Mouse (Mus musculus) neural tube, embryonic 11.5 days (tissue): ENCODE measurements around the gene Tmem163. TPM values are rescaled to one million over a fixed set of nuclear protein-coding genes. Genes with fewer than 3 reads are reported as not detected.
A peak's percentile ranks its signal among the peaks of the same experiment; 100 is the strongest.

Experiments
- ATAC-seq: fragments of 200-750 bp; cut with Nextera tagmentation; 2 replicates; pipeline ENCODE4 v1.8.0; 2017; ENCODE audit warnings: moderate number of reproducible peaks, mild to moderate bottlenecking, moderate TSS enrichment, moderate library complexity; ENCODE audit not compliant: insufficient read depth, low FRiP score, low TSS enrichment
- DNase-seq: peaks from one replicate; pipeline ENCODE4 v3.0.0-alpha.2; 2015; ENCODE audit warnings: low spot score
- H3K27ac ChIP-seq: fragments of 300-500 bp; sonication (generic); 2 replicates; pipeline ENCODE4 v1.5.1; 2014; ENCODE audit warnings: low read depth, mild to moderate bottlenecking, low read length
- H3K27me3 ChIP-seq: fragments of 300-500 bp; sonication (generic); 2 replicates; pipeline ENCODE4 v1.6.1; 2014; ENCODE audit warnings: mild to moderate bottlenecking, low read length, mixed read lengths; ENCODE audit not compliant: control insufficient read depth, insufficient read depth
- H3K36me3 ChIP-seq: fragments of 300-500 bp; sonication (generic); 2 replicates; pipeline ENCODE4 v1.6.1; 2014; ENCODE audit warnings: mild to moderate bottlenecking, low read length, moderate library complexity, mixed read lengths; ENCODE audit not compliant: control insufficient read depth, insufficient read depth
- H3K4me1 ChIP-seq: fragments of 300-500 bp; sonication (generic); 2 replicates; pipeline ENCODE4 v1.6.1; 2014; ENCODE audit warnings: low read length, mixed read lengths; ENCODE audit not compliant: control insufficient read depth, insufficient read depth
- H3K4me2 ChIP-seq: fragments of 300-500 bp; sonication (generic); 2 replicates; pipeline ENCODE4 v1.6.1; 2014; ENCODE audit warnings: low read depth, mild to moderate bottlenecking, moderate library complexity
- H3K4me3 ChIP-seq: fragments of 300-500 bp; sonication (generic); 2 replicates; pipeline ENCODE4 v1.5.1; 2014; ENCODE audit warnings: low read depth, low read length
- H3K9ac ChIP-seq: fragments of 300-500 bp; sonication (generic); 2 replicates; pipeline ENCODE4 v1.6.1; 2014; ENCODE audit warnings: mild to moderate bottlenecking, low read length
- H3K9me3 ChIP-seq: fragments of 300-500 bp; sonication (generic); 2 replicates; pipeline ENCODE4 v1.6.1; 2016; ENCODE audit warnings: low read length; ENCODE audit not compliant: control insufficient read depth
- WGBS: fragments of 180-500 bp; shearing (Covaris S2); extraction: QIAGEN DNeasy Blood & Tissue Kit; methylation state at CpG from one replicate; pipeline ENCODE4 v1.1.7; 2014; 5-methylcytosine and 5-hydroxymethylcytosine counted together
- polyA plus RNA-seq: library from polyadenylated mRNA; unstranded; fragments of >200 nt; fragmentation: Nextera tagmentation; extraction: Ambion mirVana; gene quantifications from 2 replicates; pipeline ENCODE4 v1.2.1, GENCODE M21; 2014

Gene Tmem163
- polyA plus RNA-seq, 1 experiment from 2014 or later, result 32.0 TPM

GRCm38 (mm10) chr1:127573186-127573585 is 106.2 kb downstream of the Tmem163 start:
- ATAC-seq, result no peak
- peaks cover 13% of the 10 kb centered on the region; the same call in 1 of the 2 replicates for H3K27me3 ChIP-seq
- H3K36me3 ChIP-seq, result no peaks in the 10 kb centered on the region
- H3K4me2 ChIP-seq, result no peak overlapping the region
- H3K27ac ChIP-seq, result no peak overlapping the region
- 81% methylated on average over 3 of the region's 3 CpGs for WGBS
- no peaks in the 10 kb centered on the region for H3K9me3 ChIP-seq
- no peak overlapping the region for H3K4me3 ChIP-seq
- no peak for DNase-seq
- H3K9ac ChIP-seq, result no peak overlapping the region
- H3K4me1 ChIP-seq, result peaks cover 16% of the 10 kb centered on the region

DNA sequence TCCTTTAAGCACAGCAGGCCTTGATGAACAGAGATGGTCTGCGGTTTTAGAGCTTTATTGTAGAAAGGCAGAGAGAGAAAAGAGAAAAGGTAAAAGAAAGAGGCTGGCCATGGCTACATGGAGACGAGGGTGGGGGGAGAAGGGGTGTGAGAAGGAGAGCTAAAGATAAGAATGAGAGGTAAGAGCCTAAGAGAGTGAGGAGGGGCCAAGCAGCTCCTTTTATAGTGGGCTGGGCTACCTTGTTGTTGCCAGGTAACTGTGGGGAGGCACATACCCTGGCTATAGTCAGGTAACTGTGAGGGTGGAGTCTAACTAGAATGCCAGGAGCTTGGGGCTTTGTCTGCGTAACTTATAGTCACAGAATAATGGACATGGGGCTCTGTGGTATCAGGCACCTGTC is 110.7 kb downstream of the Tmem163 start:
- no peak for ATAC-seq
- Histone ChIP-seq H3K9me3 (no peaks in the 10 kb centered on the region), H3K27ac (no peak overlapping the region), H3K4me1 (no peaks in the 10 kb centered on the region), H3K9ac (no peak overlapping the region), H3K27me3 (0 out of 2 replicates have a peak, but pooled peaks cover 9% of the 10 kb centered on the region), H3K4me3 (no peak overlapping the region), H3K36me3 (no peaks in the 10 kb centered on the region), H3K4me2 (no peak overlapping the region)
- WGBS, result 85% methylated on average over 3 of the region's 3 CpGs
- no peak for DNase-seq

GRCm38 (mm10) chr1:127556486-127556845 is 122.9 kb downstream of the Tmem163 start:
- no peak overlapping the region for H3K4me3 ChIP-seq
- peak; percentile 83 for ATAC-seq
- H3K4me1 ChIP-seq, result no peaks in the 10 kb centered on the region
- peak overlapping the region; percentile 28 for H3K27ac ChIP-seq
- no peaks in the 10 kb centered on the region for H3K9me3 ChIP-seq
- WGBS, result 43% methylated on average over 2 of the region's 2 CpGs
- no peak overlapping the region for H3K4me2 ChIP-seq
- no peak overlapping the region for H3K9ac ChIP-seq
- no peak for DNase-seq
- no peaks in the 10 kb centered on the region for H3K27me3 ChIP-seq
- no peaks in the 10 kb centered on the region for H3K36me3 ChIP-seq

DNA sequence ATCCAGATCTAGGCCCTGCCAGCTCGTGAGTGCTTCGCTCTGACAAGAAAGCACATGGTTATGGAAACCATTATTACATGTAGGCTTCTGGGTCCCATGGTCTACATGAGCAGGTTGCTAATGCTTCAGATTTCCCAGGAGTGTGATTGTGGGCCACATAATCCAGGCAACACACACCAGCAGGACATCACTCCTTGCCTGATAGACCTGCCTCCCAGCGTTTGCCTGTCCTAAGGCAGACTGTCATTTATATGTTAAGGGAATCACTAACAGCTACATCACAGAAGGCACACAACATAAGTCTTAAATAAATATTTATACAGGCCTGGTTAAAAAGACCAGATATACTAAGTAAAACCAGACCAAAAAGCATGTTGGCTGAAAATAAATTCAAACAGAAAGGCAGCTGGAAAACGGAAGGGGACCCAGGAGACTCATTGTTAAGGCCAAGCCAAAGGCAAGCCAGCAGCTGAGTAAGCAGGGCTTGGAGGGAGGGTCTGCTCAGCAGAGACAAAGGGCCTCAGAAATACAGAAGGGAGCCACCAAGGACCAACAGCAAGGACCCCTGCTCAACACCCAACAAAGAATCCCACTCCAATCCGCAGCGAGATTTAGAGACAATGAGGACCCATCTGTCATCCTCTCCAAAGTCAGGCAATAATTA is 123.4 kb downstream of the Tmem163 start:
- WGBS, result 47% methylated on average over 6 of the region's 6 CpGs
- Histone ChIP-seq H3K36me3 (no peaks in the 10 kb centered on the region), H3K27ac (peak overlapping the region; percentile 28), H3K4me2 (no peak overlapping the region), H3K4me3 (no peak overlapping the region), H3K4me1 (no peaks in the 10 kb centered on the region), H3K9me3 (no peaks in the 10 kb centered on the region), H3K27me3 (no peaks in the 10 kb centered on the region), H3K9ac (no peak overlapping the region)
- peak; percentile 93 for ATAC-seq
- DNase-seq, result peak; percentile 61

DNA sequence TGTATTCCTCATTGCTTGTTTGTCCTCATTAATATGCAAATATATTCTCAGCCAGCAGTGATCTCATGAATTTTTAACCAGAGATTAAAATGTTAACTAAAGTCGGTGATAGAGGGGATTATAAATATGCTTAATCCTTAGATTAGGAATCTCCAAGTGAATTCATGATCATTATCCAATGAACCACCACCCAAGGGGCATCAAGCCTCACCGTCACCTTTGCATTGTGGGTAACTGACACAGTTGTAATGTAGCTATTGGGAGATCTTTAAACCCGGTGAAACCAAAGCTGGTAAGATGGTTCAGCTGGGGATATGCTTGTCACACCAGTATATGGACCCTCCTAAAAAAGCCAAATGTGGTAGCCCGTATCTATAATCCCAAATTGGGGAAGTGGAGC is 131.3 kb downstream of the Tmem163 start:
- no peaks in the 10 kb centered on the region for H3K4me1 ChIP-seq
- no peaks in the 10 kb centered on the region for H3K9me3 ChIP-seq
- DNase-seq, result no peak
- no peak for ATAC-seq
- 72% methylated on average over 4 of the region's 4 CpGs for WGBS
- 0 out of 2 replicates have a peak, but pooled peaks cover 2% of the 10 kb centered on the region for H3K27me3 ChIP-seq
- H3K4me3 ChIP-seq, result no peak overlapping the region
- no peaks in the 10 kb centered on the region for H3K36me3 ChIP-seq
- H3K27ac ChIP-seq, result no peak overlapping the region
- H3K4me2 ChIP-seq, result no peak overlapping the region
- H3K9ac ChIP-seq, result no peak overlapping the region

GRCm38 (mm10) chr1:127542756-127543155 is 136.6 kb downstream of the Tmem163 start:
- H3K27ac ChIP-seq, result no peak overlapping the region
- no peaks in the 10 kb centered on the region for H3K9me3 ChIP-seq
- H3K27me3 ChIP-seq, result peaks cover 32% of the 10 kb centered on the region
- ATAC-seq (no peak), DNase-seq (no peak)
- no peaks in the 10 kb centered on the region for H3K4me1 ChIP-seq
- no peak overlapping the region for H3K4me2 ChIP-seq
- no peak overlapping the region for H3K4me3 ChIP-seq
- 8% methylated on average over 1 of the region's 1 CpGs for WGBS
- no peak overlapping the region for H3K9ac ChIP-seq
- no peaks in the 10 kb centered on the region for H3K36me3 ChIP-seq

- ATAC-seq, result no peak
- 92% methylated on average over 7 of the region's 7 CpGs for WGBS
These were observed 137.4 kb downstream of the Tmem163 start for GRCm38 (mm10) chr1:127541931-127542330.

DNA sequence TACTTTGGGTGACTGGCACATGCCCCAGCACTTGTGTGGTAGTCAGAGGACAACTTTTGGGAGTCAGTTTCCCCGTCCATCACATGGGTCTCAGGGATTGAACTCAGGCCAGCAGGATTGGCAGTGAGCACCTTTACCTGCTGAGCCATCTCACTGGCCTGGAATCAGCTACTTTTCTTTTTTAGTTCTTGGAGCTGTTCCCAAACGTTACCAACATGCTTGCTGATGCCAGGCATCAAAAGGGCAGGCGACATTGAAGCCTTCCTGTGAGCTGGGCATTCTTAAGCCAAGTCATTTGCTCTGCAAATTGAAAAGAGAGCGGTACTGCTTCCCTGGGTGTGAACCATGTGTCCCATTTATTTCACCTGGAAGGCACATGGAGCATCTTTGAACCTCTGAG is 137.8 kb downstream of the Tmem163 start:
- peaks cover 34% of the 10 kb centered on the region for H3K27me3 ChIP-seq
- WGBS, result 86% methylated on average over 4 of the region's 4 CpGs

More at GRCm38 (mm10) chr1:127541931-127542330, 137.4 kb downstream of the Tmem163 start:
- Histone ChIP-seq H3K4me1 (no peaks in the 10 kb centered on the region), H3K27me3 (peaks cover 32% of the 10 kb centered on the region), H3K4me3 (no peak overlapping the region), H3K9ac (no peak overlapping the region), H3K36me3 (no peaks in the 10 kb centered on the region), H3K27ac (no peak overlapping the region), H3K9me3 (no peaks in the 10 kb centered on the region), H3K4me2 (no peak overlapping the region)
- no peak for DNase-seq

More for the DNA sequence above, 137.8 kb downstream of the Tmem163 start:
- no peak overlapping the region for H3K4me3 ChIP-seq
- ATAC-seq, result no peak
- no peaks in the 10 kb centered on the region for H3K9me3 ChIP-seq
- H3K9ac ChIP-seq, result no peak overlapping the region
- no peaks in the 10 kb centered on the region for H3K4me1 ChIP-seq
- H3K36me3 ChIP-seq, result no peaks in the 10 kb centered on the region
- H3K4me2 ChIP-seq, result no peak overlapping the region
- no peak overlapping the region for H3K27ac ChIP-seq
- DNase-seq, result no peak
